Mouse (Mus musculus) forebrain, embryonic 13.5 days (tissue): ENCODE measurements at regions not wholly inside any gene's neighbourhood (a gene's known extent, or its start where the extent isn't known, plus 50 kb on each side); places are given as distances from the start of the nearest gene placed in this dataset.
A peak's percentile ranks its signal among the peaks of the same experiment; 100 is the strongest.

Experiments used
- ATAC-seq: fragments of 200-750 bp; cut with Nextera tagmentation; 2 replicates; pipeline ENCODE4 v1.8.0; 2017
- H3K27ac ChIP-seq: fragments of 300-500 bp; sonication (generic); 2 replicates; pipeline ENCODE4 v1.5.1; 2015; ENCODE audit warnings: inconsistent platforms, mild to moderate bottlenecking, moderate library complexity
- H3K27me3 ChIP-seq: fragments of 300-500 bp; sonication (generic); 2 replicates; pipeline ENCODE4 v1.6.1; 2015; ENCODE audit warnings: mild to moderate bottlenecking, inconsistent platforms
- H3K36me3 ChIP-seq: fragments of 300-500 bp; sonication (generic); 2 replicates; pipeline ENCODE4 v1.6.1; 2015; ENCODE audit warnings: mild to moderate bottlenecking, inconsistent platforms; ENCODE audit not compliant: poor library complexity, severe bottlenecking
- H3K4me1 ChIP-seq: fragments of 300-500 bp; sonication (generic); 2 replicates; pipeline ENCODE4 v1.6.1; 2015; ENCODE audit warnings: inconsistent platforms
- H3K4me2 ChIP-seq: fragments of 300-500 bp; sonication (generic); 2 replicates; pipeline ENCODE4 v1.6.1; 2015; ENCODE audit warnings: inconsistent platforms, mild to moderate bottlenecking, moderate library complexity
- H3K4me3 ChIP-seq: fragments of 300-500 bp; sonication (generic); 2 replicates; pipeline ENCODE4 v1.5.1; 2015; ENCODE audit warnings: mild to moderate bottlenecking, inconsistent platforms
- H3K9ac ChIP-seq: fragments of 300-500 bp; sonication (generic); 2 replicates; pipeline ENCODE4 v1.6.1; 2015; ENCODE audit warnings: mild to moderate bottlenecking, inconsistent platforms
- H3K9me3 ChIP-seq: fragments of 300-500 bp; sonication (generic); replicated peaks from 2 replicates; pipeline ENCODE4 v1.6.1; 2016; ENCODE audit warnings: inconsistent platforms
- WGBS: fragments of 180-500 bp; shearing (Covaris S2); methylation state at CpG from one replicate; pipeline ENCODE4 v1.1.7; 2015; 5-methylcytosine and 5-hydroxymethylcytosine counted together

DNA sequence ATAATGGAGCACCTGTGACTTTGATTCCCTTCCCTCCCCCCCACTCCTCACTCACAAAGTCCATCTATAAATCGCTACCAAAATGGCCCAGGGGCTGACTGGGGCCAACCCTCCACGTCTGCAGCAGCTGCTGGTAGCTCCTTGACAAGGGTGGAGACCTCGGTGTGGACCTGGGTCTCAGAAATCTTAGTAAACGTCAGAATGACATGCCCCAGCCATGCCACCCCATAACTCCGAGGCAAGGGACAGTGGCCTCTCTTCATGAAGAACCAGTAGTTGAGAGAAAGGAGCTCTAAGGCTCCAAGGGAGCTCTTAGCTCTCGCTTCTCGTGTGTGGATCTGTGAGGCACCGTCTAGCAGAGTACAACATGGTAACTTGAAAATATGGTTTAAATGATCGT lies 398.4 kb downstream of the Zfp536 start:
- peaks cover 7% of the 10 kb centered on the region; the same call in 1 of the 2 replicates for H3K27me3 ChIP-seq
- no peak overlapping the region for H3K9ac ChIP-seq
- no peaks in the 10 kb centered on the region for H3K36me3 ChIP-seq
- H3K4me2 ChIP-seq, result no peak overlapping the region
- no peak overlapping the region for H3K27ac ChIP-seq
- no peaks in the 10 kb centered on the region for H3K9me3 ChIP-seq
- H3K4me3 ChIP-seq, result no peak overlapping the region
- no peak for ATAC-seq
- WGBS, result 29% methylated on average over 9 of the region's 9 CpGs
- H3K4me1 ChIP-seq, result peaks cover 32% of the 10 kb centered on the region

DNA sequence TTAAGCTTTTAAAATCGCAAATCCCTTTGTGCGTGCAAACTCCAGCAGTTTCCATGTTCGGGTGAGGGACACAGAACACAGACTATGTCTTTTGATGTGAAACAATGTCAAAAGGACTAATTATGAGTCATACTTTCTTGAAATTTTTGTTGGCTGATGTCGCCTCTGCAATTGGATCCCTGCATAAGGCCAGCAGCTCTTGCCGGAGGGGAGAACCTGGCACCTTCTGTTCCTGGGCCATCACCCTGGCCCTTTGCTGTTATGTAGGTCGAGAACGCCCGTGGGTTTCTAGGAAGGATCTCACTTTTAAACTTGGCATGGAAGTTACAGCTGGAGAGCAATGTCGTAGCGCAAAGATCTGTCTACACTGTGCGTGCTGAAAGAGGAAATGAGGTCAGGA lies 397.9 kb downstream of the Zfp536 start:
- 39% methylated on average over 11 of the region's 11 CpGs for WGBS
- H3K4me2 ChIP-seq, result no peak overlapping the region
- no peak overlapping the region for H3K9ac ChIP-seq
- H3K27ac ChIP-seq, result no peak overlapping the region
- no peaks in the 10 kb centered on the region for H3K9me3 ChIP-seq
- H3K4me3 ChIP-seq, result no peak overlapping the region
- H3K4me1 ChIP-seq, result peaks cover 32% of the 10 kb centered on the region
- peaks cover 7% of the 10 kb centered on the region; the same call in 1 of the 2 replicates for H3K27me3 ChIP-seq
- no peak for ATAC-seq
- no peaks in the 10 kb centered on the region for H3K36me3 ChIP-seq

DNA sequence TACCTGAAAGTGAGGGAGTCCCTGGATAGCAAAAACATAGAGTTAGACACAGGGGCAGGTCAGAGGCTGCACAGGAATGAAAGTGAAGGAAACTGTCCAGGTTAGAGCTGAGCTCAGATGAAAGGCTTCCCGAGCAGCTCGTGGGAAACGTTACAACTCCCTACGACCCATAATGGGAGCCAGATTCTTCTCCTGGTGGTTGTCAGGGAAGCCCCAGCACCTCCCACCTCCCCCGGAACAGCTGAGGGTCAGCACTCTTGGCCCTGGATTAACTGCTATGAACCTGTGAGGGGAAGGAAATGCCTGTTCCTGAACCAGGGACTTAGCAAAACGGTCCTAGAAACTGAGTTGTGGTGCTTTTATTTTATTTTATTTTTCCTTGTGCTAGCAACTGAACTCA lies 397.2 kb downstream of the Zfp536 start:
- Histone ChIP-seq H3K9ac (no peak overlapping the region), H3K27me3 (peaks cover 7% of the 10 kb centered on the region; the same call in 1 of the 2 replicates), H3K4me1 (peaks cover 32% of the 10 kb centered on the region), H3K9me3 (no peaks in the 10 kb centered on the region), H3K27ac (no peak overlapping the region), H3K4me3 (no peak overlapping the region), H3K36me3 (no peaks in the 10 kb centered on the region), H3K4me2 (no peak overlapping the region)
- 9% methylated on average over 6 of the region's 6 CpGs for WGBS
- no peak for ATAC-seq

DNA sequence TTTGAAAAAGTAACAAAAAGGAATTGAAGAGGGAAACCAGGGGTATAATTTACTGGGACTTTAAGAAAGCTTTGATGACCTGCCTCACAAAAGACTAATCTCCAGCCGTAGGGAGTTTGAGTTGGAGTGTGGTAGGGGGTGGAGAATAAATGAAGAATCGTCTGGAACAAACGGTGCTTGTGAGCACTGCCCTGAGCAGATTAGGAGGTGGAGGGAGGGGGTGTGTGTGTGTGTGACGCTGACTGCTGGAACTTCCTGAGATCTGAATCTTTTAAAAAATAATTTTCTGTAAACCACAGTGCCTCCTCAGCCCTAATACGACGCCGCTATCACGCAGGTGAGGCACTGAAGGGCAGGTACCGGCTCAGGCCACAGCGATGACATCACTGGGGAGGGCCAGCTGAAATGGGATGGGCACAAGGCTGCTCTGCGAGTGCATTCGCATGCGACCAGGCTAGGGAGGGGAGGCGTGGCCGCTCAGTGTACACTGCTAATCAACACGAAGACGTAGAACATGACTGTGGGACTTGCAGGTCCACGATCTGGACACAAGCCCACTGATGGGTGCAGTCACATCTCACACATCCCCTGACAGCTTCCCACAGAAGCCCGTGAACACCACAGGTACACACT lies 395.4 kb downstream of the Zfp536 start:
- WGBS, result 28% methylated on average over 19 of the region's 19 CpGs

DNA sequence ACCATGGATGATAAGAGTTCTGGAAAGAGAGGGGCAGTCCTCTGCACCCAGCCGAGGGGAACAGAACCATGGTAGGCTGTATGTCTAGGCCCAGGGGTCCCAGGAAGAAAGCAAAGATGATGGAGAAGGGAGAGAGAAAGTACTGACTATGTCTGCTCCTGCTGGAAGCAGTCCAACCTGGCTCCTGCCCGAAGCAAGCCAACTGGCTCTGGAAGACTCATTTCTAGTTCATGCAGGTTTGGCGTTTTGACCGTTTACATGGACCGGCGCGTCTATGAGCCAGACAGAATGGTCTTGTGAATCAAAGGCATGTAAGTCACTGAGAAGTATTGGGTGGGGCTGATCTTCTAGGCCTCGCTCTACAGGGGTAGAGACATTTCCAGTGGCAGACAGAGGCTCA lies 385.6 kb downstream of the Zfp536 start:
- H3K9me3 ChIP-seq, result no peaks in the 10 kb centered on the region
- H3K27me3 ChIP-seq, result no peaks in the 10 kb centered on the region
- no peak overlapping the region for H3K27ac ChIP-seq
- peaks cover 3% of the 10 kb centered on the region; the same call in 1 of the 2 replicates for H3K4me1 ChIP-seq
- no peaks in the 10 kb centered on the region for H3K36me3 ChIP-seq
- no peak overlapping the region for H3K4me3 ChIP-seq
- no peak for ATAC-seq
- 94% methylated on average over 8 of the region's 8 CpGs for WGBS
- H3K9ac ChIP-seq, result no peak overlapping the region
- H3K4me2 ChIP-seq, result no peak overlapping the region

More for the DNA sequence above, 395.4 kb downstream of the Zfp536 start:
- Histone ChIP-seq H3K36me3 (no peaks in the 10 kb centered on the region), H3K27ac (no peak overlapping the region), H3K4me3 (no peak overlapping the region), H3K9me3 (no peaks in the 10 kb centered on the region), H3K4me1 (peaks cover 32% of the 10 kb centered on the region), H3K27me3 (peaks cover 7% of the 10 kb centered on the region; the same call in 1 of the 2 replicates), H3K9ac (0 out of 2 replicates have a peak overlapping the region, but pooled peaks have one; percentile 19), H3K4me2 (peak overlapping the region; percentile 46)
- peak; percentile 54; the same call in 1 of the 2 replicates for ATAC-seq

DNA sequence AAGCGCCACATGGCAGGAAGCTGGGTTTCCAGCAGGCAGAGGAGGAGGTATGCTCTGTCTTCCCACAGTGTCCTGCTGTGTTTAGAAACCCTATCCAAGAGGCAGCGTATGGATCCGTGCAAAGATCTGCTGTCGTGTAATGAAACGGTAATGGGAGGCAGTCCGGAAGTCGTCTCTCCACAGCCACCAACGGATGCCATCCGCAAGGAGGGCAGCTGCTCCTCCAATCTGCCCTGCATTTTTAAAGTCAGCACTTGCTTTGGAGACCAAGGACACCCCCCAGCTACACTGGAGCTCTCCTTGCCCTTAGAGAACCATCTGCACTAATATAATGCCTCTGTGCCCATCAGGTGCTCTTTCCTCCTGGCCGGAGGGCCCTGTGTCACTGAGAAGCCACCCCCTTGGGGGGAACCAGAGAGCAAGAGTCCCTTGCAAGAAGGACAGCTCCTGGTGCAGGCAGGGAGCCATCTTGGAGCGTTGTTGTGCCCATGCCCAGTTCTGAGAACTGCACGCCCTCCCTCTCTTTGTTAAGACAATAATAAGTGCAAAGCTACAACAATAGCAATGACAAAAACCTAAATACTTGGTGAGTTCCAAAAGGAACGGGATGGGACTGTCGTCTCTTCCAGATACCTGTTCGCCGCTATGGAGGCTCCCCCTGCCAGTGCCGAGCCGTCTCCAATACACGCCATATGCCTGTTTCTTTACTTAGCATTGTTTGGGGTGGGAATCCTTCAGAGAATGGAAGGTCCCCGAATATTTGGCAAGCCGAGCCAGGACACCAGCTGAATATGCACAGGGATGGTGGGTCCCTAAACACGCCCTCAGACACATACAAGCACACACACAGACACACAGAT lies 384.4 kb downstream of the Zfp536 start:
- H3K4me1 ChIP-seq, result peaks cover 3% of the 10 kb centered on the region; the same call in 1 of the 2 replicates
- H3K27ac ChIP-seq, result no peak overlapping the region
- H3K36me3 ChIP-seq, result no peaks in the 10 kb centered on the region
- 80% methylated on average over 22 of the region's 22 CpGs for WGBS
- no peak overlapping the region for H3K4me3 ChIP-seq
- no peak overlapping the region for H3K9ac ChIP-seq
- no peaks in the 10 kb centered on the region for H3K9me3 ChIP-seq
- ATAC-seq, result peak; percentile 27; the same call in 1 of the 2 replicates
- no peak overlapping the region for H3K4me2 ChIP-seq
- no peaks in the 10 kb centered on the region for H3K27me3 ChIP-seq

DNA sequence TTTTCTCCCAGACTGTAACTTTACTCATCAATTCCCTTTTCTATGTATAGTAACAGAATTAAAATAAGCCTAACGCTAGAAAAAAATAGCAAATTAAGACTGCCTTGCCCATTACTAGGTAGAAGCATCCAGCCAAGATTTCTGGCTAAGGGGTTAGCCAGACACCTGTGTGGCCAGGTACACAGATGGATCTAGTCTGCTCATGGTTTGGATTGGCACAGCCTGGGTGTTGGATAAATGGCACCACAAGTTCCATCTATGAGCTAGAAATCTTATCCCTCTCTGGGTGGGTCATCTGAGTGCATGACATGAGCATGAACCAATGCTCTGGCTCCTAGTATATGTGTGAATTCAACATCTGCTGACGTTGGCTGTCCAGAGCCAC lies 383.7 kb downstream of the Zfp536 start:
- no peak overlapping the region for H3K4me3 ChIP-seq
- H3K27ac ChIP-seq, result no peak overlapping the region
- H3K4me2 ChIP-seq, result no peak overlapping the region
- H3K9me3 ChIP-seq, result no peaks in the 10 kb centered on the region
- peaks cover 6% of the 10 kb centered on the region for H3K4me1 ChIP-seq
- H3K27me3 ChIP-seq, result no peaks in the 10 kb centered on the region
- ATAC-seq, result no peak
- H3K36me3 ChIP-seq, result no peaks in the 10 kb centered on the region
- WGBS, result 94% methylated on average over 2 of the region's 2 CpGs
- no peak overlapping the region for H3K9ac ChIP-seq

DNA sequence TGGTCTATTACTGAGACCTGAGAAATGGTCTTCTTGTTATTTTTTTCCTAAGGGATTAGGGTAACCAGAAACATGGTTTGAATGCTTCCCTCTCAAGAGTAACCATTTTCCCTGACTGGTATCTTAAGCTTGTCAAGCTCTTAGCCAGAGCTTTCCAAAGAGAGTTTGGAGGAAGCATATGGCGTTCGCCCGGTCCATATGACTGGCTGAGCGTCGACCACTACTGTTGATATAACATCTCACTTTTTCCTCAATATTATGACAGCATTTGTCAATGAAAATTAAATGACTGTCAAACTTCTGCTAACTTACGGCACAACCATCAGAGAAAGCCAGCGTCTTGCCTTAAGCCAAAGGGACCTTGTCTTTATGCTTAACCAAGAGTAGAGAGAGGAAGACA lies 383.2 kb downstream of the Zfp536 start:
- 91% methylated on average over 7 of the region's 7 CpGs for WGBS
- H3K9ac ChIP-seq, result no peak overlapping the region
- H3K27ac ChIP-seq, result no peak overlapping the region
- H3K27me3 ChIP-seq, result no peaks in the 10 kb centered on the region
- ATAC-seq, result peak; percentile 59; the same call in 1 of the 2 replicates
- H3K36me3 ChIP-seq, result no peaks in the 10 kb centered on the region
- H3K4me1 ChIP-seq, result peaks cover 12% of the 10 kb centered on the region
- no peak overlapping the region for H3K4me2 ChIP-seq
- H3K9me3 ChIP-seq, result no peaks in the 10 kb centered on the region
- no peak overlapping the region for H3K4me3 ChIP-seq

DNA sequence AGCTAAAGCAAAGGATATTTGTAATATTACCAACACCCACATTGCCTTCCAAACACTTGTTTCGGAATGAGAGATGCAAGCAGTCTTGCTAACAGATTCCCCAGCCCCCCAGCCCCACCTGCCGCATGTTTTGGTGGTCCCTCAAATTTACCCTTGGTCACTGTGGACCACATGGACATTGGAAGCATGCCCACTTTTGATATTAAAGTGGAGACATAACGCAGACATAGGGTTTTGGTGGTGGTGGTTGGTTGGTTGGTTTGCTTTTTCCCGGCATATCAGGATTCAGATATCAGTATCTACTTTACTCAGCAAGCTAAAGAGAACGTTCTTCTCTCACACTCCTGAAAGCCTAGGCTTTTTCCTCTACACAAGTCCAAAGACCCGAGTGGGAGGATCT lies 381.3 kb downstream of the Zfp536 start:
- Histone ChIP-seq H3K36me3 (no peaks in the 10 kb centered on the region), H3K4me3 (no peak overlapping the region), H3K9me3 (no peaks in the 10 kb centered on the region), H3K4me1 (peaks cover 15% of the 10 kb centered on the region), H3K27ac (no peak overlapping the region; the same call in 1 of the 2 replicates), H3K27me3 (no peaks in the 10 kb centered on the region), H3K4me2 (no peak overlapping the region), H3K9ac (no peak overlapping the region)
- 86% methylated on average over 6 of the region's 6 CpGs for WGBS
- ATAC-seq, result no peak

DNA sequence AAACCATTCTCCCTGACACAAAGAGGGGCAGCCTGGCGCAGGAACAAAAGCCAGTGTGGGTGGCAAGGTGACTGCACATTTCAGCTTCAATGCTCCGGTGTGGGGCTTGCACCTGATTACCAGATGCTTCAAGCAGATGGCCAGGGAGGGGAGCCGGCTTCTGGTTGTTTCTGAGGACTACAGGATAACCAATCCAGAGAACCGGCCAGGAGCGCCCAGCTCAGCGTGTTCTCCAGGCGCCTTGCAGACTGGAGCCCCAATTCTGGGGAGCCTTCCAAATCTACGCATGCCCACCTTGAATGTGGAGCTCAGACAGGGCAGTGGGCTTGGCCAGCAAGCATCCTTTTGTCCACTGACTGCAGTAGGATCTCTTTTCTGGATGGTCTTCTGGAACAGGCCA lies 380.8 kb downstream of the Zfp536 start:
- H3K9ac ChIP-seq, result no peak overlapping the region
- peaks cover 15% of the 10 kb centered on the region for H3K4me1 ChIP-seq
- no peak overlapping the region for H3K4me2 ChIP-seq
- 73% methylated on average over 8 of the region's 8 CpGs for WGBS
- no peaks in the 10 kb centered on the region for H3K36me3 ChIP-seq
- no peak overlapping the region for H3K4me3 ChIP-seq
- no peaks in the 10 kb centered on the region for H3K27me3 ChIP-seq
- H3K9me3 ChIP-seq, result no peaks in the 10 kb centered on the region
- no peak for ATAC-seq
- no peak overlapping the region; the same call in 1 of the 2 replicates for H3K27ac ChIP-seq

DNA sequence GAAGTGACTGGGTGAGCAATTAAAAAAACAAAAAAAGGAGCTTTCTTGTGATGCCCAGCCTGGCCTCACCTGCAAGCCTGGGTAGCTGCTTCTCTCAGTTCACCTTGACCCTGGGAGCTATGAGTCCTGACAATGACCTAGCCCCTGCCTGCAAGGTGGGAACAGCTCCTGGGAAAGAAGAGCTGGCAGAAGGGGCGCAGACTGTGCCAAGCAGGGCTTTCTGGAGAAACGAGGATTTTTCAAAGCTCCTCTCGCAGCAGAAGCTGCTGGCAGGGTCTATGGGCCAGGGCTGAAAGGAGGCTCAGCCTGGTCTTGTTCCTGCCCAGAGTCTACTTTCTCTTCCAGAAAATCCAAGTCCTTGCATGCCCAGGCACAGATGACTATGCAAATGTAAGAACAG lies 380.4 kb downstream of the Zfp536 start:
- Histone ChIP-seq H3K4me1 (peaks cover 15% of the 10 kb centered on the region), H3K9ac (no peak overlapping the region), H3K27me3 (no peaks in the 10 kb centered on the region), H3K36me3 (no peaks in the 10 kb centered on the region), H3K9me3 (no peaks in the 10 kb centered on the region), H3K4me3 (no peak overlapping the region), H3K4me2 (no peak overlapping the region), H3K27ac (no peak overlapping the region)
- no peak for ATAC-seq
- 80% methylated on average over 3 of the region's 3 CpGs for WGBS

DNA sequence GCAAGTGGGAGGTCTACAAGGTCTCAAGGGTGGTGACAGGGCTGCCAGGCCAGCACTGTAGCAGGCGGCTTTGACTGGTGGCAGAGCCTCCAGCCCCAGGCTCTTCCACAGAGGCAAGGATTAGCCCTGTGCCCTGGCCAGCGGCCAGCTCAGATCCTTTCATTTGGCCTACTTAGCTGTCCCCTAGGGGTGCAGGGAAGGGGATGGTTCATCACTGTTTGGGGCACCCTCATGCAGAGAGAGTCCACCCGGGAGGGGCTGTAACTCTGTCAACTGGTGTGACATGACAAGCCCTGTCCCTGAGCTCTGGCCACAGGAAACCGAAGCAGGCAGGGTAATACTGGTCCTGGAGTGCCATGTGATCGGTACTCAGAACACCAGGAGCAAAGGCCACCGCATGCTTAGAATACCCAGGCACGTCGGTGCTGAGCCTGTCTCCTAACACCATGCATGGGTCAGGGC lies 378.4 kb downstream of the Zfp536 start:
- Histone ChIP-seq H3K36me3 (no peaks in the 10 kb centered on the region), H3K4me3 (no peak overlapping the region), H3K27ac (no peak overlapping the region), H3K9me3 (no peaks in the 10 kb centered on the region), H3K4me2 (no peak overlapping the region), H3K9ac (0 out of 2 replicates have a peak overlapping the region, but pooled peaks have one; percentile 1), H3K27me3 (no peaks in the 10 kb centered on the region), H3K4me1 (peaks cover 15% of the 10 kb centered on the region)
- no peak for ATAC-seq
- WGBS, result 61% methylated on average over 8 of the region's 8 CpGs
